Mouse (Mus musculus) hindbrain, embryonic 10.5 days (tissue): ENCODE measurements at regions not wholly inside any gene's neighbourhood (a gene's known extent, or its start where the extent isn't known, plus 50 kb on each side); places are given as distances from the start of the nearest gene placed in this dataset.
"Not testable (repeated sequence)": the region's sequence is repeated elsewhere in the genome, so short reads cannot be mapped to it uniquely, and the experiment has no call there.

Experiments used
- DNase-seq: peaks from one replicate; pipeline ENCODE4 v3.0.0-alpha.2; 2017; ENCODE audit warnings: low spot score
- H3K27ac ChIP-seq: fragments of 300-500 bp; sonication (generic); 2 replicates; pipeline ENCODE4 v1.5.1; 2016; ENCODE audit warnings: mild to moderate bottlenecking, moderate library complexity
- H3K27me3 ChIP-seq: fragments of 300-500 bp; sonication (generic); 2 replicates; pipeline ENCODE4 v1.6.1; 2016; ENCODE audit warnings: mild to moderate bottlenecking; ENCODE audit not compliant: poor library complexity, insufficient read depth, severe bottlenecking
- H3K36me3 ChIP-seq: fragments of 300-500 bp; sonication (generic); 2 replicates; pipeline ENCODE4 v1.6.1; 2016; ENCODE audit warnings: mild to moderate bottlenecking, moderate library complexity
- H3K4me1 ChIP-seq: fragments of 300-500 bp; sonication (generic); replicated peaks from 2 replicates; pipeline ENCODE4 v1.6.1; 2016; ENCODE audit warnings: mild to moderate bottlenecking
- H3K4me3 ChIP-seq: fragments of 300-500 bp; sonication (generic); 2 replicates; pipeline ENCODE4 v1.5.1; 2016; ENCODE audit warnings: mild to moderate bottlenecking, moderate library complexity
- H3K9me3 ChIP-seq: fragments of 300-500 bp; sonication (generic); 2 replicates; pipeline ENCODE4 v1.6.1; 2016; ENCODE audit warnings: mild to moderate bottlenecking, moderate library complexity
- WGBS: fragments of 180-500 bp; shearing (Covaris S2); methylation state at CpG from one replicate; pipeline ENCODE4 v1.1.7; 2016; 5-methylcytosine and 5-hydroxymethylcytosine counted together

- peaks cover 40% of the 10 kb centered on the region for H3K27me3 ChIP-seq
- H3K4me3 ChIP-seq = no peak overlapping the region
- peaks cover 64% of the 10 kb centered on the region for H3K4me1 ChIP-seq
- H3K36me3 ChIP-seq = no peaks in the 10 kb centered on the region
- H3K27ac ChIP-seq = peak overlapping the region; percentile 71
- H3K9me3 ChIP-seq = peaks cover 7% of the 10 kb centered on the region; the same call in 1 of the 2 replicates
- WGBS = 3% methylated on average over 4 of the region's 4 CpGs
- peak; percentile 82 for DNase-seq
Observed at GRCm38 (mm10) chr8:8870487-8870886, 180.2 kb upstream of the Arglu1 start.

GRCm38 (mm10) chr8:8869338-8869737 lies 179.0 kb upstream of the Arglu1 start:
- peaks cover 36% of the 10 kb centered on the region for H3K27me3 ChIP-seq
- H3K27ac ChIP-seq = peak overlapping the region; percentile 54; the same call in 1 of the 2 replicates
- no peak for DNase-seq
- peaks cover 60% of the 10 kb centered on the region for H3K4me1 ChIP-seq
- H3K9me3 ChIP-seq = peaks cover 7% of the 10 kb centered on the region; the same call in 1 of the 2 replicates
- no peak overlapping the region for H3K4me3 ChIP-seq
- H3K36me3 ChIP-seq = no peaks in the 10 kb centered on the region
- 43% methylated on average over 6 of the region's 6 CpGs for WGBS

- WGBS = 67% methylated on average over 8 of the region's 8 CpGs
- peaks cover 29% of the 10 kb centered on the region for H3K27me3 ChIP-seq
- H3K4me1 ChIP-seq = peaks cover 58% of the 10 kb centered on the region
- 0 out of 2 replicates have a peak overlapping the region, but pooled peaks have one; percentile 59 for H3K27ac ChIP-seq
- no peak overlapping the region for H3K4me3 ChIP-seq
- H3K36me3 ChIP-seq = no peaks in the 10 kb centered on the region
- H3K9me3 ChIP-seq = no peaks in the 10 kb centered on the region
- no peak for DNase-seq
Observed at GRCm38 (mm10) chr8:8867924-8868323, 177.6 kb upstream of the Arglu1 start.

GRCm38 (mm10) chr8:8867126-8867777 lies 176.9 kb upstream of the Arglu1 start:
- WGBS = 61% methylated on average over 9 of the region's 9 CpGs
- H3K4me3 ChIP-seq = no peak overlapping the region
- H3K27ac ChIP-seq = no peak overlapping the region; the same call in 1 of the 2 replicates
- peaks cover 51% of the 10 kb centered on the region for H3K4me1 ChIP-seq
- no peak for DNase-seq
- peaks cover 23% of the 10 kb centered on the region for H3K27me3 ChIP-seq
- H3K36me3 ChIP-seq = no peaks in the 10 kb centered on the region
- H3K9me3 ChIP-seq = no peaks in the 10 kb centered on the region

GRCm38 (mm10) chr8:8862767-8863166 lies 172.4 kb upstream of the Arglu1 start:
- Histone ChIP-seq H3K27me3 (peaks cover 7% of the 10 kb centered on the region; the same call in 1 of the 2 replicates), H3K27ac (no peak overlapping the region), H3K4me1 (peaks cover 13% of the 10 kb centered on the region), H3K9me3 (no peaks in the 10 kb centered on the region), H3K4me3 (no peak overlapping the region), H3K36me3 (no peaks in the 10 kb centered on the region)
- no peak for DNase-seq
- WGBS = 92% methylated on average over 6 of the region's 6 CpGs

GRCm38 (mm10) chr8:8861331-8861940 lies 171.1 kb upstream of the Arglu1 start:
- DNase-seq = no peak
- no peak overlapping the region for H3K27ac ChIP-seq
- 61% methylated on average over 9 of the region's 9 CpGs for WGBS
- H3K9me3 ChIP-seq = no peaks in the 10 kb centered on the region
- peaks cover 4% of the 10 kb centered on the region for H3K4me1 ChIP-seq
- H3K4me3 ChIP-seq = no peak overlapping the region
- peaks cover 3% of the 10 kb centered on the region; the same call in 1 of the 2 replicates for H3K27me3 ChIP-seq
- no peaks in the 10 kb centered on the region for H3K36me3 ChIP-seq

GRCm38 (mm10) chr8:8858636-8859035 lies 168.3 kb upstream of the Arglu1 start:
- 70% methylated on average over 3 of the region's 3 CpGs for WGBS
- no peaks in the 10 kb centered on the region for H3K27me3 ChIP-seq

GRCm38 (mm10) chr8:8852656-8853366 lies 162.5 kb upstream of the Arglu1 start:
- no peaks in the 10 kb centered on the region for H3K36me3 ChIP-seq
- H3K9me3 ChIP-seq = no peaks in the 10 kb centered on the region
- H3K4me1 ChIP-seq = peaks cover 23% of the 10 kb centered on the region
- H3K27ac ChIP-seq = no peak overlapping the region
- WGBS = 62% methylated on average over 7 of the region's 7 CpGs
- DNase-seq = no peak
- no peak overlapping the region for H3K4me3 ChIP-seq
- H3K27me3 ChIP-seq = no peaks in the 10 kb centered on the region

More at GRCm38 (mm10) chr8:8858636-8859035, 168.3 kb upstream of the Arglu1 start:
- Histone ChIP-seq H3K36me3 (no peaks in the 10 kb centered on the region), H3K27ac (no peak overlapping the region), H3K4me1 (peaks cover 7% of the 10 kb centered on the region), H3K9me3 (no peaks in the 10 kb centered on the region), H3K4me3 (no peak overlapping the region)
- DNase-seq = no peak

GRCm38 (mm10) chr8:8851271-8851670 lies 160.9 kb upstream of the Arglu1 start:
- Histone ChIP-seq H3K4me1 (peaks cover 23% of the 10 kb centered on the region), H3K4me3 (no peak overlapping the region), H3K27me3 (no peaks in the 10 kb centered on the region), H3K27ac (peak overlapping the region; percentile 16; the same call in 1 of the 2 replicates), H3K36me3 (no peaks in the 10 kb centered on the region), H3K9me3 (no peaks in the 10 kb centered on the region)
- DNase-seq = no peak
- 86% methylated on average over 4 of the region's 4 CpGs for WGBS

GRCm38 (mm10) chr8:8850766-8851165 lies 160.4 kb upstream of the Arglu1 start:
- Histone ChIP-seq H3K36me3 (no peaks in the 10 kb centered on the region), H3K27ac (peak overlapping the region; percentile 16; the same call in 1 of the 2 replicates), H3K9me3 (no peaks in the 10 kb centered on the region), H3K4me1 (peaks cover 23% of the 10 kb centered on the region), H3K27me3 (no peaks in the 10 kb centered on the region), H3K4me3 (no peak overlapping the region)
- WGBS = 65% methylated on average over 8 of the region's 8 CpGs
- no peak for DNase-seq

GRCm38 (mm10) chr8:8847579-8847978 lies 157.3 kb upstream of the Arglu1 start:
- no peak for DNase-seq
- Histone ChIP-seq H3K4me1 (peaks cover 10% of the 10 kb centered on the region; the same call in 1 of the 2 replicates), H3K4me3 (no peak overlapping the region), H3K27ac (no peak overlapping the region), H3K27me3 (no peaks in the 10 kb centered on the region), H3K36me3 (no peaks in the 10 kb centered on the region), H3K9me3 (no peaks in the 10 kb centered on the region)
- 86% methylated on average over 10 of the region's 10 CpGs for WGBS

- Histone ChIP-seq H3K4me3 (no peak overlapping the region), H3K27me3 (no peaks in the 10 kb centered on the region), H3K9me3 (no peaks in the 10 kb centered on the region), H3K4me1 (peaks cover 5% of the 10 kb centered on the region; the same call in 1 of the 2 replicates), H3K27ac (no peak overlapping the region), H3K36me3 (no peaks in the 10 kb centered on the region)
- WGBS = 83% methylated on average over 2 of the region's 2 CpGs
- no peak for DNase-seq
Observed at GRCm38 (mm10) chr8:8842326-8842725, 152.0 kb upstream of the Arglu1 start.

- not testable (repeated sequence) for H3K4me1 ChIP-seq, H3K36me3 ChIP-seq, H3K27me3 ChIP-seq, H3K4me3 ChIP-seq, DNase-seq, H3K27ac ChIP-seq, H3K9me3 ChIP-seq
- WGBS = 73% methylated on average over 11 of the region's 11 CpGs
Observed at GRCm38 (mm10) chr8:8836166-8836565, 145.8 kb upstream of the Arglu1 start.
